Mouse (Mus musculus) spleen, adult 2 months (tissue): Measurements from ENCODE around the gene Ascc2.

Source experiments
- CTCF ChIP-seq: fragments of 200-500 bp; IDR thresholded peaks from 2 replicates; pipeline ENCODE4 v1.5.1; 2011; ENCODE audit warnings: mild to moderate bottlenecking, inconsistent platforms; ENCODE audit not compliant: insufficient read depth, insufficient read length, insufficient replicate concordance; ENCODE audit errors: extremely low read depth
- POLR2A ChIP-seq: fragments of 200-500 bp; IDR thresholded peaks from 2 replicates; pipeline ENCODE4 v1.6.1; 2011; ENCODE audit warnings: low read depth, low read length, inconsistent platforms

GRCm38 (mm10) chr11:4715596-4715995 is 78.0 kb downstream of the Ascc2 start:
- TF ChIP-seq POLR2A = no peak
- TF ChIP-seq CTCF = no peak
